Comparison of ENCODE assay signal across 22 mouse cellular contexts in the genomic region with DNA sequence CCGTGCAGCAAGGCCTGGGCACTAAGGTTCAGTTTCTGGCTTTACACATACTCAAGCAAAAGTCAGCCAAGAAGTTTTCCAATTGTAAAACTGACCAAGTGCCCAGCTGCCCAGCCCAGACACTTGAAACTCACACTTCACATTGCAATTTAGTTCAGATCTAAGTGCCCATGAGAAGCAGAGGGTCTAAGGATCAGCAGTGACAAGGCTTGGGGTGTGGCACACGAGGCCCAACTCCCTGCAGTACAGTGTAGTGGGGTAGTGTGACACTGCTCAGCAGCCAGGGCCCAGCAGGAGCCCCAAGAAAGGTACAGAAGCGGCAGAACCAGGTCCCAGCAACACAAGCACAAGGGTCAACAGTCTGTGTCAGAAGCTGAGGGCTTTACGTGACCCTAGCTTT.
"Had no signal": no experiment of that assay in that cellular context is flagged by ENCODE, and none has a peak within 500 bp of the region (broad histone marks: within the 10 kb centered on the region; RNA-seq: fewer than 3 reads in every experiment).

No protein-coding gene starts in this region.

- H3K27ac ChIP-seq: kidney, embryonic 15.5 days; left cerebral cortex, adult 2 months; liver, embryonic 13.5 days; lung, embryonic 15.5 days; macrophage; midbrain, embryonic 12.5 days; midbrain, embryonic 15.5 days; neural tube, embryonic 12.5 days; neural tube, embryonic 15.5 days; stomach, postnatal 0 days had no signal

- H3K27me3 ChIP-seq: kidney, embryonic 15.5 days; liver, embryonic 13.5 days; lung, embryonic 15.5 days; midbrain, embryonic 12.5 days; midbrain, embryonic 15.5 days; neural tube, embryonic 12.5 days; neural tube, embryonic 15.5 days had no signal

- H3K4me2 ChIP-seq: kidney, embryonic 15.5 days; liver, embryonic 13.5 days; lung, embryonic 15.5 days; midbrain, embryonic 12.5 days; midbrain, embryonic 15.5 days; neural tube, embryonic 12.5 days; neural tube, embryonic 15.5 days had no signal

- DNase-seq: kidney, adult 11 months; kidney, adult 8-10 months; kidney, postnatal 10 days; kidney, postnatal 36 days; layer of hippocampus, postnatal 36 days; left cerebral cortex, postnatal 4 days; liver, embryonic 13.5 days; right cerebral cortex, adult 18-20 months; right cerebral cortex, postnatal 14 days; right cerebral cortex, postnatal 4 days; thymus, adult 2 months; thymus, postnatal 14 days; thymus, postnatal 4 days had no signal

- H3K4me1 ChIP-seq: kidney, embryonic 15.5 days; lung, embryonic 15.5 days; midbrain, embryonic 12.5 days; midbrain, embryonic 15.5 days; neural tube, embryonic 12.5 days; neural tube, embryonic 15.5 days had no signal

- H3K4me3 ChIP-seq: kidney, embryonic 15.5 days; left cerebral cortex, adult 2 months; liver, embryonic 13.5 days; lung, embryonic 15.5 days; midbrain, embryonic 12.5 days; midbrain, embryonic 15.5 days; neural tube, embryonic 12.5 days; neural tube, embryonic 15.5 days had no signal

- H3K9me3 ChIP-seq: kidney, embryonic 15.5 days; liver, embryonic 13.5 days; lung, embryonic 15.5 days; midbrain, embryonic 12.5 days; midbrain, embryonic 15.5 days; neural tube, embryonic 12.5 days; neural tube, embryonic 15.5 days had no signal

- ATAC-seq: midbrain, embryonic 15.5 days had no signal

- H3K9ac ChIP-seq: kidney, embryonic 15.5 days; liver, embryonic 13.5 days; lung, embryonic 15.5 days; midbrain, embryonic 12.5 days; midbrain, embryonic 15.5 days; neural tube, embryonic 12.5 days; neural tube, embryonic 15.5 days had no signal
